Mouse (Mus musculus): ENCODE measurements around the gene Kctd14.

DNA sequence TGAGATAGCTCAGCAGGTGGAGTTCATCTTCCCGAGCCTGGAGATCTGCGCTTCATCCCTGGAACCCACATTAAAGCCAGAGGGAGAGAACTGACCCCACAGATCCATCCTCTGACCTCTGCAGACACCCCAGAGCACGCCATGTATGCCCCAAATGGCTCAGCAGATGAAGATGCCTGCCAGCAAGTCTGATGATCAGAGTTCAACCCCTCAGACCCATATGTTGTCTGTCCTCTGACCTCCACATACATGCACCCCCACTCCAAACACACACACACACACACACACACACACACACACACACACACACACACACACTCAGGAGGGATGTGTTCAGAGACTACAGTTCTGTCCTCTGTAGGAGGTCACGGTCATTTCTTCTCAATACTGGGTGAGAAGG lies 34.6 kb upstream of the Kctd14 start:
- no peak for TF ChIP-seq CTCF (conservative IDR thresholded peaks at IDR 0.05; ENCODE audit: insufficient read depth, insufficient read length, low read depth, low read length)
- TF ChIP-seq POLR2A (IDR thresholded peaks at IDR 0.05; ENCODE audit: low read depth, low read length): no peak

All from kidney, adult 2 months (tissue).